Mouse (Mus musculus) forebrain, embryonic 14.5 days (tissue): ENCODE data around the gene Rab21. TPM values are rescaled to one million over a fixed set of nuclear protein-coding genes. Genes with fewer than 3 reads are reported as not detected.

Source experiments
- ATAC-seq: fragments of 200-750 bp; cut with Nextera tagmentation; 2 replicates; pipeline ENCODE4 v1.8.0; 2017; ENCODE audit warnings: mild to moderate bottlenecking, moderate library complexity
- DNase-seq: peaks from one replicate; pipeline ENCODE4 v3.0.0-alpha.2; 2015; ENCODE audit warnings: low spot score
- H3K27ac ChIP-seq: fragments of 300-500 bp; sonication (generic); 2 replicates; pipeline ENCODE4 v1.5.1; 2014; ENCODE audit warnings: low read depth, mild to moderate bottlenecking, control low read depth, low read length, moderate library complexity
- H3K27me3 ChIP-seq: fragments of 300-500 bp; sonication (generic); replicated peaks from 2 replicates; pipeline ENCODE4 v1.6.1; 2014; ENCODE audit warnings: low read length, control low read depth, mixed read lengths; ENCODE audit not compliant: control insufficient read depth, insufficient read depth
- H3K36me3 ChIP-seq: fragments of 300-500 bp; sonication (generic); 2 replicates; pipeline ENCODE4 v1.6.1; 2014; ENCODE audit warnings: low read length, control low read depth; ENCODE audit not compliant: control insufficient read depth, insufficient read depth
- H3K4me1 ChIP-seq: fragments of 300-500 bp; sonication (generic); 2 replicates; pipeline ENCODE4 v1.6.1; 2014; ENCODE audit warnings: antibody characterized with exemption, low read length, control low read depth; ENCODE audit not compliant: control insufficient read depth, insufficient read depth
- H3K4me2 ChIP-seq: fragments of 300-500 bp; sonication (generic); 2 replicates; pipeline ENCODE4 v1.6.1; 2014; ENCODE audit warnings: mild to moderate bottlenecking, control low read depth, low read length
- H3K4me3 ChIP-seq: fragments of 300-500 bp; sonication (generic); 2 replicates; pipeline ENCODE4 v1.5.1; 2014; ENCODE audit warnings: low read depth, low read length, control low read depth
- H3K9ac ChIP-seq: fragments of 300-500 bp; sonication (generic); 2 replicates; pipeline ENCODE4 v1.6.1; 2014; ENCODE audit warnings: mild to moderate bottlenecking, low read length, control low read depth, moderate library complexity
- H3K9me3 ChIP-seq: fragments of 300-500 bp; sonication (generic); replicated peaks from 2 replicates; pipeline ENCODE4 v1.6.1; 2016; ENCODE audit warnings: low read length, control low read depth, mixed read lengths; ENCODE audit not compliant: control insufficient read depth
- WGBS: fragments of 180-500 bp; shearing (Covaris S2); extraction: QIAGEN DNeasy Blood & Tissue Kit; methylation state at CpG from one replicate; pipeline ENCODE4 v1.1.7; 2014; 5-methylcytosine and 5-hydroxymethylcytosine counted together
- polyA plus RNA-seq: library from polyadenylated mRNA; unstranded; fragments of >200 nt; fragmentation: Nextera tagmentation; extraction: Ambion mirVana; gene quantifications from 2 replicates; pipeline ENCODE4 v1.2.1, GENCODE M21; 2014

The Rab21 gene
- polyA plus RNA-seq, 1 experiment from 2014 or later: 10.6 TPM

- Histone ChIP-seq H3K27me3 (no peaks in the 10 kb centered on the region), H3K9me3 (no peaks in the 10 kb centered on the region), H3K4me1 (no peaks in the 10 kb centered on the region), H3K4me3 (no peak overlapping the region), H3K4me2 (no peak overlapping the region), H3K9ac (no peak overlapping the region), H3K36me3 (peaks cover 2% of the 10 kb centered on the region; the same call in 1 of the 2 replicates), H3K27ac (no peak overlapping the region)
- 82% methylated on average over 10 of the region's 10 CpGs for WGBS
- DNase-seq: no peak
- ATAC-seq: no peak
Measured at GRCm38 (mm10) chr10:115281381-115281780, 34.0 kb downstream of the Rab21 start.

DNA sequence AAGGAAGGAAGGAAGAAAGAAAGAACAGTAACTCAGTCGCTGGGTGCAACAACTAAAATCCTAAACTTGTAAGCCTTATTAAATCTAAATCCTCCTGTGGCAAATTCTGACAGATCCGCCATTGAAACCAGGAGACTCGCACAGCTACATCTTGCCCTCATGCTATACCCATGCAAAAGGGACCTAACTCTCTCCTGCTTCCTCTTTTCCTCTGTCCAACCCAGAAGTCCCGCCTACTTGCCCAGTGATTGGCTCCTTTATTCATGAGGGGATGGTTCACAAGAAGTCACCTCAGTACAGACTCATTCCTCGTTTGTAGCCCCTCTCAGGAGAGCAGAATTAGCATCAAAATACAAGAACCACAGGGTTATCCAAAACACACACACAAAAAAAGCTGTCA lies 43.7 kb downstream of the Rab21 start:
- WGBS: 49% methylated on average over 5 of the region's 5 CpGs
- no peaks in the 10 kb centered on the region for H3K9me3 ChIP-seq

GRCm38 (mm10) chr10:115270612-115271390 lies 44.6 kb downstream of the Rab21 start:
- H3K27me3 ChIP-seq: no peaks in the 10 kb centered on the region
- 91% methylated on average over 12 of the region's 12 CpGs for WGBS
- no peaks in the 10 kb centered on the region for H3K4me1 ChIP-seq
- no peaks in the 10 kb centered on the region for H3K36me3 ChIP-seq
- H3K9ac ChIP-seq: no peak overlapping the region
- H3K4me3 ChIP-seq: no peak overlapping the region
- no peak for ATAC-seq
- DNase-seq: no peak
- no peaks in the 10 kb centered on the region for H3K9me3 ChIP-seq
- H3K27ac ChIP-seq: no peak overlapping the region
- no peak overlapping the region for H3K4me2 ChIP-seq

More for the DNA sequence above, 43.7 kb downstream of the Rab21 start:
- Histone ChIP-seq H3K4me2 (no peak overlapping the region), H3K4me1 (no peaks in the 10 kb centered on the region), H3K9ac (no peak overlapping the region), H3K27me3 (no peaks in the 10 kb centered on the region), H3K36me3 (no peaks in the 10 kb centered on the region), H3K27ac (no peak overlapping the region), H3K4me3 (no peak overlapping the region)
- ATAC-seq (no peak), DNase-seq (no peak)

DNA sequence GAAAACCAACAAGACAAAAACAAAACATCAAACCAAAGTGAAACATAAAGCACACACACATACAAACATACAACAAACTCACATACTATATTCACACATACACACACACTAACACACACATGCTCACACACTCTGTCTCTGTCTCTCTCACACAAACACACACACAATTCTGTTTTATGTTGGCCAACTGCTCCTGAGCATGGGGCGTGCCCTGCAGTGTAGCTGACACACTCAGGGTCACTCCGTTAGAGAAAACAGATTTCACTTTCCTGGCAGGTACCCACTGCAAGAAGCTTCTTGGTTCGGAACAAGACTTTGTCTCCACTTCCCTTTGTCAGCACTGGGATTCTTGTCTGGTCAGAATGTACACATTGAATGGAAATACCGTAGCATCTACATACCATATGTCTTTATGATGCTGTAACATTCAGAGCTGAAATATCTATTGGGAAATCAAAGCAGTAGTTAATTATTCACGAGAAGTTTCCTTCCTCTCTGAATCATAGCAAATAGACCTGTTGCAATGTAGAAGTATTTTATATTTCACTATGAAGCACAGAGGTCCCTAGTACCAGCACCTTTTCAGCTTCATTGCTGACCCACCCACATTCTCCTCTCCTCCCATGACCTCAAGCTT lies 52.4 kb downstream of the Rab21 start:
- Histone ChIP-seq H3K27ac (no peak overlapping the region), H3K4me1 (no peaks in the 10 kb centered on the region), H3K4me2 (no peak overlapping the region), H3K9me3 (no peaks in the 10 kb centered on the region), H3K9ac (no peak overlapping the region), H3K27me3 (no peaks in the 10 kb centered on the region), H3K36me3 (no peaks in the 10 kb centered on the region), H3K4me3 (no peak overlapping the region)
- WGBS: 74% methylated on average over 5 of the region's 5 CpGs
- ATAC-seq (no peak), DNase-seq (no peak)

- H3K36me3 ChIP-seq: no peaks in the 10 kb centered on the region
- H3K9ac ChIP-seq: no peak overlapping the region
- H3K4me2 ChIP-seq: no peak overlapping the region
- ATAC-seq (no peak), DNase-seq (no peak)
- no peaks in the 10 kb centered on the region for H3K9me3 ChIP-seq
- H3K4me3 ChIP-seq: no peak overlapping the region
- no peak overlapping the region for H3K27ac ChIP-seq
- no peaks in the 10 kb centered on the region for H3K4me1 ChIP-seq
- no peaks in the 10 kb centered on the region for H3K27me3 ChIP-seq
- WGBS: 98% methylated on average over 2 of the region's 2 CpGs
Measured at GRCm38 (mm10) chr10:115262261-115262660, 53.1 kb downstream of the Rab21 start.

DNA sequence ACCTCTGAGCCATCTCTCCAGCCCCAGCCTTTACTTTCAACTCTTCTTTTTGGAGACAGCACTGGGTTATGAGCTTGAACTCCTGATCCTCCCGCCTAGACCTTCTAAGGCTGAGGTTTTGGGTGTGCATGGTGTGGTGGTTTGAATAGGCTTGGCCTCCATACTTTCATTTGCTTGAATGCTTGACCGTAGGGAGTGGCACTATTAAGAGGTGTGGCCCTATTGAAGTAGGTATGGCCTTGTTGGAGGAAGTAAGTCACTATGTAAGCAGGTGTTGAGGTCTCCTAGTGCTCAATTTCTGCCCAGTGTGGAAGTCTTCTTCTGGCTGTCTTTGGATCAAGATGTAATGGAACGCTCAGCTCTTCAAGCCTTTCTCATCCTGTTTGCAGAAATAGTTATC lies 54.0 kb downstream of the Rab21 start:
- DNase-seq (no peak), ATAC-seq (no peak)
- Histone ChIP-seq H3K27me3 (no peaks in the 10 kb centered on the region), H3K4me3 (no peak overlapping the region), H3K9me3 (no peaks in the 10 kb centered on the region), H3K9ac (no peak overlapping the region), H3K4me2 (no peak overlapping the region), H3K27ac (no peak overlapping the region), H3K4me1 (no peaks in the 10 kb centered on the region), H3K36me3 (no peaks in the 10 kb centered on the region)
- WGBS: 88% methylated on average over 3 of the region's 3 CpGs

- Histone ChIP-seq H3K27ac (no peak overlapping the region), H3K4me3 (no peak overlapping the region), H3K4me2 (no peak overlapping the region), H3K9ac (no peak overlapping the region), H3K9me3 (no peaks in the 10 kb centered on the region), H3K27me3 (no peaks in the 10 kb centered on the region), H3K4me1 (no peaks in the 10 kb centered on the region; the same call in 1 of the 2 replicates), H3K36me3 (no peaks in the 10 kb centered on the region)
- no peak for DNase-seq
- no peak for ATAC-seq
- WGBS: 88% methylated on average over 5 of the region's 5 CpGs
Measured at GRCm38 (mm10) chr10:115256162-115256561, 59.2 kb downstream of the Rab21 start.

DNA sequence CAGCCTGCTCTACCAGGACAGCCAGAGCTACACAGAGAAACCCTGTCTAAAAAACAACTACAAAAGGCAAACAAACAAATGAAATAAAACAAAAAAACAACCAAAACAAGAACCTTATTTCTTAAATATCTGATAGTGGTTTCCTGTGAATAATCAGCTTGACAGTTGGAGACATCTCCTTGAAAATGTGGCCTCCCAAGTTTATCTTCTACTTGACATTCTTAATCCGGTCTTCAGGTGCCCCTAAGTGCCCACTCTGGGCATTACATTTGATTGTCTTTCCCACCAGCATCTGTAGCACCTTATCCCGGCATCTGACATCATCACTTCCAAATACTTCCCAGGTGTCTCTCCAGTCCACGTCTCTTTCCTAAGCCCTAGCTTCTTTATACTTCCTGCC lies 61.9 kb downstream of the Rab21 start:
- Histone ChIP-seq H3K4me1 (peaks cover 6% of the 10 kb centered on the region), H3K9ac (no peak overlapping the region), H3K27me3 (no peaks in the 10 kb centered on the region), H3K9me3 (no peaks in the 10 kb centered on the region), H3K36me3 (no peaks in the 10 kb centered on the region), H3K4me3 (no peak overlapping the region), H3K4me2 (no peak overlapping the region), H3K27ac (no peak overlapping the region)
- 77% methylated on average over 3 of the region's 3 CpGs for WGBS
- DNase-seq (no peak), ATAC-seq (no peak)

DNA sequence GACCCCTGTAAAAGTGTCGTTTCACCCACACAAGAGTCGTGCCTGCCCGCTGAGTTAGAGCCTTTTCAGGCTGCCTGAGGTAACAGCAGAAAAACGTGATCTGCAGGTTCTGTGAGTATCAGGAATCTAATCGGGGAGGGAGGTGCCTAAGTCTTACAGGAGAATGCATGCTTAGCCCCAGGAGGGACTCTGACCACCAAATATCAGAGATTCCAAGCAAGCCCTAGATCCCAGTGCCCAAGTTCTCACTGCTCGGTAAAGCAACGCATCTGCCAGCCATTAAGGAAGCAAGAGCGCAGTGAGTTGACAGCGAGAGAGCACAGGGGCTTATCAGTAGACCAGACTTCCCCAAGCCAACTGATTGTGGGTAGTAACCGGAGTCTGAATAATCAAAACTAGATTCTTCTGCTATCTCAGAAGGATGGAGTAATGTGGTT lies 63.1 kb downstream of the Rab21 start:
- ATAC-seq (no peak), DNase-seq (no peak)
- H3K27ac ChIP-seq: no peak overlapping the region
- H3K36me3 ChIP-seq: no peaks in the 10 kb centered on the region
- H3K9ac ChIP-seq: peak overlapping the region; percentile 51
- peaks cover 6% of the 10 kb centered on the region for H3K4me1 ChIP-seq
- H3K9me3 ChIP-seq: no peaks in the 10 kb centered on the region
- peak overlapping the region; percentile 93 for H3K4me3 ChIP-seq
- H3K4me2 ChIP-seq: peak overlapping the region; percentile 60
- no peaks in the 10 kb centered on the region for H3K27me3 ChIP-seq
- WGBS: 17% methylated on average over 10 of the region's 10 CpGs
